Mouse (Mus musculus) midbrain, embryonic 11.5 days (tissue): ENCODE measurements at regions not wholly inside any gene's neighbourhood (a gene's known extent, or its start where the extent isn't known, plus 50 kb on each side); places are given as distances from the start of the nearest gene placed in this dataset.

ENCODE experiments used
- ATAC-seq: fragments of 200-750 bp; cut with Nextera tagmentation; 2 replicates; pipeline ENCODE4 v1.8.0; 2017; ENCODE audit warnings: moderate TSS enrichment, moderate library complexity; ENCODE audit not compliant: low FRiP score
- DNase-seq: peaks from one replicate; pipeline ENCODE4 v3.0.0; 2015; ENCODE audit warnings: low spot score; ENCODE audit errors: missing footprints
- H3K27ac ChIP-seq: fragments of 300-500 bp; sonication (generic); 2 replicates; pipeline ENCODE4 v1.5.1; 2014; ENCODE audit warnings: low read depth, low read length
- H3K27me3 ChIP-seq: fragments of 300-500 bp; sonication (generic); 2 replicates; pipeline ENCODE4 v1.6.1; 2014; ENCODE audit warnings: mild to moderate bottlenecking, low read length, moderate library complexity, mixed read lengths; ENCODE audit not compliant: control insufficient read depth, insufficient read depth
- H3K36me3 ChIP-seq: fragments of 300-500 bp; sonication (generic); 2 replicates; pipeline ENCODE4 v1.6.1; 2014; ENCODE audit warnings: mild to moderate bottlenecking, low read length, moderate library complexity, mixed read lengths; ENCODE audit not compliant: control insufficient read depth, insufficient read depth
- H3K4me1 ChIP-seq: fragments of 300-500 bp; sonication (generic); 2 replicates; pipeline ENCODE4 v1.6.1; 2014; ENCODE audit warnings: low read length; ENCODE audit not compliant: control insufficient read depth, insufficient read depth
- H3K4me2 ChIP-seq: fragments of 300-500 bp; sonication (generic); 2 replicates; pipeline ENCODE4 v1.6.1; 2014; ENCODE audit warnings: mild to moderate bottlenecking, moderate library complexity
- H3K4me3 ChIP-seq: fragments of 300-500 bp; sonication (generic); 2 replicates; pipeline ENCODE4 v1.5.1; 2014; ENCODE audit warnings: low read depth, low read length
- H3K9ac ChIP-seq: fragments of 300-500 bp; sonication (generic); 2 replicates; pipeline ENCODE4 v1.6.1; 2014; ENCODE audit warnings: low read length
- H3K9me3 ChIP-seq: fragments of 300-500 bp; sonication (generic); 2 replicates; pipeline ENCODE4 v1.6.1; 2016; ENCODE audit warnings: low read length; ENCODE audit not compliant: control insufficient read depth
- WGBS: fragments of 180-500 bp; shearing (Covaris S2); extraction: QIAGEN DNeasy Blood & Tissue Kit; methylation state at CpG from one replicate; pipeline ENCODE4 v1.1.7; 2014; 5-methylcytosine and 5-hydroxymethylcytosine counted together

DNA sequence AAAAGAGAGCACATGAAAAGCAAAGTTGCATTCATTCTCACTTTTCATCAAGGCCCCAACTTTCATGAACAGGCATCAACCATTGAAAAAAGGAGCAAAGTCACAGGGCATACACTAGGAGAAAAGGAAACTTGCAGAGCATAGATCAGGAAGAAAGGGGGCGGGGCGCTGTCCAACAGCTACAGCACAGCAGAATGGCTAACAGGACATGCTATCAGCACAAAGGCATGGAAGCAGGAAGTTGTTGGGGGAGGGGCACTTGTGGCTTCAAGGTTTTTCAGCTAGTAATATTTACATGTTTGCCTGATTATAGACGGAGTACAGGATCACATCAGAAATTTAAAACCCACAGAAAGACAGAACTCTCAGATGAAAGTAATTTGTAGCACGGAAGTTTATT is 268.7 kb downstream of the Cd47 start:
- no peak overlapping the region for H3K9ac ChIP-seq
- H3K27me3 ChIP-seq: no peaks in the 10 kb centered on the region
- H3K36me3 ChIP-seq: no peaks in the 10 kb centered on the region
- 86% methylated on average over 4 of the region's 4 CpGs for WGBS
- no peak overlapping the region for H3K27ac ChIP-seq
- H3K4me3 ChIP-seq: no peak overlapping the region
- DNase-seq (peak; percentile 82), ATAC-seq (no peak)
- H3K9me3 ChIP-seq: no peaks in the 10 kb centered on the region
- 0 out of 2 replicates have a peak, but pooled peaks cover 3% of the 10 kb centered on the region for H3K4me1 ChIP-seq
- no peak overlapping the region for H3K4me2 ChIP-seq

DNA sequence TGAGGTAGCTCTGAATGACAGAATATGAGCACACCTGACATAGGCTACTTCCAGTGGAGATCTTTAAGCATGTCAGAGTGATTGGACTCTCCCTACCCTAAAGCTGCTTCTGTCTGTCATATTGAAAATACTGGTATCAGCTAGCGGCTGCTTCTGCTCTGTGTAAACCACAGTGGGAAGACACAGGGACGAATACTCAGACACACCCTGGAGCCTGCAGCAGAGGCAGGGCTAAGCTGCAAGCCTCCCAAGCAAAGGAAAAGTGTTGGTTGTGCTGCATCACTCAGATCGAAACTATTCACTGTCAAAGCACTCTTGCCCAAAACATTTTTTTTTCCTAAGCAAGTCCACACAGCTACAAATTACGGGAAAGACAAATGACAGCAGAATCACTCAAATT is 270.4 kb downstream of the Cd47 start:
- no peak overlapping the region for H3K4me2 ChIP-seq
- no peak for ATAC-seq
- no peaks in the 10 kb centered on the region for H3K27me3 ChIP-seq
- H3K4me3 ChIP-seq: no peak overlapping the region
- H3K27ac ChIP-seq: no peak overlapping the region
- peak; percentile 28 for DNase-seq
- WGBS: 77% methylated on average over 4 of the region's 4 CpGs
- no peak overlapping the region for H3K9ac ChIP-seq
- H3K36me3 ChIP-seq: no peaks in the 10 kb centered on the region
- H3K9me3 ChIP-seq: no peaks in the 10 kb centered on the region
- 0 out of 2 replicates have a peak, but pooled peaks cover 3% of the 10 kb centered on the region for H3K4me1 ChIP-seq

DNA sequence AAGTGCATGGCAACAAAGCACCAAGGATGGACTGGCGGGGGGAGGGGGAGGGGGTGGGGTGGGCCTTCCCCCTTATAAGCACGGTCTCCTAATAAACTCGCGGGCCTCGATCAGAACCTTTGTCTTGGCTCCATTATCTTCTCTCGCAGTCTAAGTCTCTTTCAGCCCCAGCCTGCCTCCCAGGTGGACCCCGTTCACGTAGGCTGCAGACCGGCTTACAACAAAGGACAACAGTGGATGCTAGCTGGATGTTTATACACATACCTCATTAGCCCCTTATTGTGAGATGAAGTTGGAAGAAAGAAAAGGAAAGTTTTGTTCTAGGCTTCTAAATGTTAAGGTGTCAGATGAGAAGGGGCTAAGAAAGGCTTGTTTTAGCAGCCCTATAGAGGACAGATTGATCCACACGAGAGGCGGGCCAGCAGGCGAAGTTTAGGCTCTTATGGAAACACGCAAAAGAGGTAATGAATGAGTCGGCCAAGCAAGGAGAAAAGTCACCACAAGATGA is 272.6 kb downstream of the Cd47 start:
- no peak overlapping the region for H3K27ac ChIP-seq
- DNase-seq: peak; percentile 90
- peak; percentile 42 for ATAC-seq
- H3K27me3 ChIP-seq: no peaks in the 10 kb centered on the region
- no peak overlapping the region for H3K4me3 ChIP-seq
- whole genome bisulfite sequencing: 36% methylated on average over 13 of the region's 14 CpGs
- no peaks in the 10 kb centered on the region for H3K36me3 ChIP-seq
- H3K4me1 ChIP-seq: 0 out of 2 replicates have a peak, but pooled peaks cover 3% of the 10 kb centered on the region
- no peaks in the 10 kb centered on the region for H3K9me3 ChIP-seq
- peak overlapping the region; percentile 28 for H3K4me2 ChIP-seq
- no peak overlapping the region for H3K9ac ChIP-seq

DNA sequence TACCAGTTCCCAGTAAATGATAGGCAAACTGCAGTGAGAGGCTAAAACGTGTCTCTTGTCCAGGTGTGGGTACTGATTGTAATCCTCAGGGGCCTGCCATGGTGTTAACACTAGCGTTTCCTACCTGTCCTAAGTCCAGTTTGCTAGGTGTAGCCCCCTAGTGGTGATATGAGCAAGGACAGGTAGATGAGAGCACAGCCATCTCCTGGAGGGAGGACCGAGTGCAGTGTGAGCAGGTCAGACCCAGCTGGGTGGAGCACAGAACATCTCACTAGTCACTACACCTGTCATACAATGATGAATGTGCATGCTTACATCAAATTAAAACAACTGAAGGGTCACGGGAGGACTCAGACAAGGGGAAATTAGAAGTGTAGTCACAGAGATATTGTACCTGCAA is 273.6 kb downstream of the Cd47 start:
- H3K27me3 ChIP-seq: no peaks in the 10 kb centered on the region
- H3K4me1 ChIP-seq: 0 out of 2 replicates have a peak, but pooled peaks cover 3% of the 10 kb centered on the region
- no peak overlapping the region for H3K9ac ChIP-seq
- ATAC-seq (peak; percentile 39; the same call in 1 of the 2 replicates), DNase-seq (peak; percentile 69)
- WGBS: 74% methylated on average over 4 of the region's 4 CpGs
- H3K36me3 ChIP-seq: no peaks in the 10 kb centered on the region
- no peaks in the 10 kb centered on the region for H3K9me3 ChIP-seq
- H3K4me2 ChIP-seq: no peak overlapping the region
- H3K27ac ChIP-seq: no peak overlapping the region
- H3K4me3 ChIP-seq: no peak overlapping the region

DNA sequence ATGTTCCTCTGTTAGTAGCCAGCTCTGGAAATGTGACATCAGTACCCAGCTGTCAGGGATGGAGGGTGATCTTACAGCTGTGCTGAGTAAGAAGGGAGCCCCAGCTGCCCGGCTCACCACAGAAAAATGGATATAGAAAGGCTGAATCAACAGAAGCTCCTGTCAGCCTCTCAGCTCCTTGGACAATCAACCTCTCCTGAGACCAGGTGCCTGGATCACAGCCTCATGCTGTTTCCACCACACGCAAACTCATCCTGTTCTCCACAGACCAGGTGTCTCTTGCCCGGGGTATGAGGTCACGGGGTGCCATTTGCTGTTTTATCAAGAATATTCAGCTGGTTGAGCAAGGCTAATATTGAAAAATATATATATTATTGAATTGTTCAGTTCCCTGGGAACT is 275.3 kb downstream of the Cd47 start:
- peak; percentile 77 for DNase-seq
- no peak overlapping the region for H3K4me2 ChIP-seq
- H3K27ac ChIP-seq: no peak overlapping the region
- no peak overlapping the region for H3K4me3 ChIP-seq
- no peaks in the 10 kb centered on the region for H3K36me3 ChIP-seq
- WGBS: 90% methylated on average over 4 of the region's 4 CpGs
- no peak overlapping the region for H3K9ac ChIP-seq
- H3K4me1 ChIP-seq: 0 out of 2 replicates have a peak, but pooled peaks cover 3% of the 10 kb centered on the region
- no peaks in the 10 kb centered on the region for H3K9me3 ChIP-seq
- ATAC-seq: no peak
- no peaks in the 10 kb centered on the region for H3K27me3 ChIP-seq

DNA sequence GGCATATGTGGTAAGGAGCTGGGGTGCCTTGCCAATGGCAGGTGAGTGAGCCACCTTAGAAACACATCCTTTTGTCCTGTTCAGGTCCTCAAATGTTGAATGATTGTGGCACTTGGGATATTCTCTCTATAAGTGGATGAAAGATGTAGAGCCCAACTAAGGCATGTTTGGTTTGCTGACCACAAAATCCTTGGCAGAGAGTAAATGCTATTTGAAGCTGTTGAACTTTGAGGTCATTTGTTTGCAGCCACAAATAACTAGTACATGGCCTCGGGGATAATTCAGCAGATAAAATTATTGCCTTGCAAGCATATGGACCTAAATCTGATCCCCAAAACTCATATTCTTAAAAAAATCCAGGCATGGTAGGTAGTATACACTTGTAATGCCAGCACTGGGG is 281.2 kb downstream of the Cd47 start:
- ATAC-seq (no peak), DNase-seq (peak; percentile 17)
- Histone ChIP-seq H3K4me1 (no peaks in the 10 kb centered on the region), H3K9ac (no peak overlapping the region), H3K27ac (no peak overlapping the region), H3K4me3 (no peak overlapping the region), H3K4me2 (no peak overlapping the region), H3K27me3 (no peaks in the 10 kb centered on the region), H3K36me3 (no peaks in the 10 kb centered on the region), H3K9me3 (no peaks in the 10 kb centered on the region; the same call in 1 of the 2 replicates)
- 86% methylated on average over 1 of the region's 1 CpGs for WGBS

DNA sequence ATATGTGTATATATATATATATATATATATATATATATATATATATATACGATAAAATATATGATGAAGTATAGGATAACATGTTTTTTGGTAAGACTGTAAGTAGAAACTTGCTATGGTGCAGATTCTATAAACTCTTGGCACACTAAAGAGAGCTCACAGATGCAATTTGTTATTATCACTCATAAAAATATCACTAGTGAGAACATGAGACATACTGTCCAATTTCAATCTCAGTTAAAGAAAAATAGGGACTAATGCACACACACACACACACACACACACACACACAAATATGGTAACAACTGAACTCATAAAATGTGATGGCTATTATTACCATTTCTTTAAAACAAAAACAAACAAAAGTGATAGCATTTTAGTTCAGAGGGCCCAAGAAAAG is 292.0 kb downstream of the Cd47 start:
- H3K4me1 ChIP-seq: no peaks in the 10 kb centered on the region
- DNase-seq (no peak), ATAC-seq (no peak)
- H3K9ac ChIP-seq: no peak overlapping the region
- no peaks in the 10 kb centered on the region for H3K36me3 ChIP-seq
- H3K4me2 ChIP-seq: no peak overlapping the region
- WGBS: 83% methylated on average over 1 of the region's 1 CpGs
- no peak overlapping the region for H3K27ac ChIP-seq
- no peaks in the 10 kb centered on the region for H3K9me3 ChIP-seq
- no peaks in the 10 kb centered on the region for H3K27me3 ChIP-seq
- H3K4me3 ChIP-seq: no peak overlapping the region

DNA sequence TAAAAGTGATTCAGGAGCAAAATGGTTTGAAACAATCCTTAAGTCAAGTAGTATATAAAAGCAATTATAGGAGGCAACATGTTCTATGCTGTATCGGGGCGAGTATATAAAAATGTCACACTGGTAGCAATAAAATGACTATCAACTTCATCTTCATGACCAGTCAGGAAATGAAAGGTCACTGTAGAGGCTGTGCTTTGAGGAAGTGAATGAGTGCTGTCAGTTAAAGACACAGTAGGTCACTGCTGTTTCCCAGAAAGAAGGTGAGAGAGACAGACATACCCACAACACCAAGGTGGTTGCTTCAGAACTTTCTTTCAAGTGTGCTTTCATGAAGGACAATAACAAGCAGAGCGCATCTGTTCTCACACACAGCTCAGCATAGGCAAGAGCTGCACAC is 292.4 kb downstream of the Cd47 start:
- H3K36me3 ChIP-seq: no peaks in the 10 kb centered on the region
- no peaks in the 10 kb centered on the region for H3K4me1 ChIP-seq
- DNase-seq (no peak), ATAC-seq (no peak)
- no peak overlapping the region for H3K4me2 ChIP-seq
- no peaks in the 10 kb centered on the region for H3K27me3 ChIP-seq
- no peak overlapping the region for H3K27ac ChIP-seq
- WGBS: 90% methylated on average over 3 of the region's 3 CpGs
- no peak overlapping the region for H3K9ac ChIP-seq
- H3K4me3 ChIP-seq: no peak overlapping the region
- no peaks in the 10 kb centered on the region for H3K9me3 ChIP-seq

DNA sequence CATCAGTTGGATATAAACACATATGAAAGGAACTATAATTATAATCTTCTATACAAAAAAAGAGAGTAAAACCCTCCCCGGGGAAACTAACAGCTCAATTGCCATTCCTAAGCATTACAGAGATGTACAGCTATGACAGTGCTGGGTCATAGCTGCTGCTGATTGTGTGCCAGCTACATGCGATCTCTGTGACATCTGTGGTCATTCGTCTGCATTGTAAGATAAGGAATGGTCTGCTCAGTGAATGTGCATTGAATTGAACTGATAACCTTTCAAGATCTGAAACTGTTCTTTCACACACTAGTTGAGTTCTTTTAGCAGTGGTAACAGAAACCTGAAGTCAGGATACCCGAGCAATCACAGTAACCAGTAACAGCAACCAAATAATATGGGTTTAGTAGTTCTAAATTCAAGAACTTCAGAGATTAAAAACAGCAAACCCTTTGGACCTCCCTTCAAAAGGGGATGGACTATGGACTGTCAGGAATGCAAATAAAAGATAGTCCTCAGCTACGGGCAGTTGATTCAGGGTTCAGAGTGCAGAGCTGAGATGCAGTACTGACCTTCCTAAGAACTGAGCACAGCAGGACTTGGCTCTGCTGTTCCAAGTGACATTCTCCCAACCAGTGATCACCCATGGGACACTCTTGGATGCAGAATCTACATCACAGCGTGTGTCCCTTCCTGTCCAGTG is 295.7 kb downstream of the Cd47 start:
- no peaks in the 10 kb centered on the region for H3K27me3 ChIP-seq
- no peaks in the 10 kb centered on the region for H3K4me1 ChIP-seq
- ATAC-seq (no peak), DNase-seq (peak; percentile 41)
- no peak overlapping the region for H3K4me3 ChIP-seq
- H3K9ac ChIP-seq: no peak overlapping the region
- H3K4me2 ChIP-seq: no peak overlapping the region
- no peaks in the 10 kb centered on the region for H3K36me3 ChIP-seq
- H3K9me3 ChIP-seq: no peaks in the 10 kb centered on the region
- 84% methylated on average over 6 of the region's 6 CpGs for WGBS
- no peak overlapping the region for H3K27ac ChIP-seq
